Comparison of ENCODE assay signal across 7 mouse cellular contexts in the genomic region with DNA sequence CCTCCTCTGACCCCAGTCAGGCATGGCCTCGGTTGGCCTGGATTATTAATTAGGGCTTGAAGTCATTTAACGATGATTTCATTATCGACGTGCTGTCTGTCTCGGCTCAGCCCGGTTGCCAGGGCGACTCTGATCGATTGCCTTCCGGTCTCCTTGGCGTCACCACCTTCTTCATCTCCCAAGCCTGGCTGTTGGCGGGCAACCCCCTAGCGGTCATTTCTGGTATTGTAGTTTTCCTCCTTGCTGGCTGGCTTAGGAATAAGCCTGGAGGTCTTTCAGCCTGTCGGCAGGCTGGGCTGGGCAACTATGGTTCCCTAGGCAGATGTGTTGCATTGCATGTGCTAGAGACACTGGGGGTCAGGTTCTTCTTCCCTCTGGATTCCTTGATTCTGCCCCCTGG. TPM values are rescaled to one million over a fixed set of nuclear protein-coding genes. Genes with fewer than 3 reads are reported as not detected.
A peak's percentile ranks its signal among the peaks of the same experiment; 100 is the strongest.
DNase-seq lines count a peak whose midpoint lies in the region; ATAC-seq lines count a peak whose summit lies in the region.

No protein-coding gene starts in this region.

- H3K4me2 ChIP-seq in embryonic facial prominence, embryonic 14.5 days (ENCODE audit: low read depth, low read length): no peak overlapping the region
- H3K4me2 ChIP-seq in stomach, embryonic 14.5 days (replicated peaks; ENCODE audit: low read depth, low read length): no peak overlapping the region

- 2% methylated on average over 13 of the region's 13 CpGs for WGBS in embryonic facial prominence, embryonic 14.5 days
- WGBS in stomach, embryonic 14.5 days: 7% methylated on average over 13 of the region's 13 CpGs

- no peak overlapping the region for H3K9ac ChIP-seq in embryonic facial prominence, embryonic 14.5 days (ENCODE audit: low read depth, low read length)
- H3K9ac ChIP-seq in stomach, embryonic 14.5 days (replicated peaks; ENCODE audit: low read depth, low read length): no peak overlapping the region

- H3K4me1 ChIP-seq in embryonic facial prominence, embryonic 14.5 days (ENCODE audit: control insufficient read depth, insufficient read depth, low read length): no peaks in the 10 kb centered on the region
- H3K4me1 ChIP-seq in stomach, embryonic 14.5 days (ENCODE audit: control insufficient read depth, insufficient read depth, low read length): no peaks in the 10 kb centered on the region

- H3K27me3 ChIP-seq in embryonic facial prominence, embryonic 14.5 days (replicated peaks; ENCODE audit: control insufficient read depth, insufficient read depth, low read length): peaks cover 62% of the 10 kb centered on the region
- peaks cover 9% of the 10 kb centered on the region; the same call in 1 of the 2 replicates for H3K27me3 ChIP-seq in stomach, embryonic 14.5 days (ENCODE audit: control insufficient read depth, insufficient read depth, low read length)

- no peaks in the 10 kb centered on the region for H3K36me3 ChIP-seq in embryonic facial prominence, embryonic 14.5 days (ENCODE audit: control insufficient read depth, insufficient read depth, low read length)
- H3K36me3 ChIP-seq in stomach, embryonic 14.5 days (ENCODE audit: control insufficient read depth, insufficient read depth, low read length): no peaks in the 10 kb centered on the region

- no peak overlapping the region for H3K4me3 ChIP-seq in embryonic facial prominence, embryonic 14.5 days (ENCODE audit: low read depth, low read length)
- H3K4me3 ChIP-seq in stomach, embryonic 14.5 days (ENCODE audit: low read depth, low read length): no peak overlapping the region

- peak; percentile 37 for DNase-seq in urinary bladder, postnatal 14 days (ENCODE audit: low spot score)
- no peak for DNase-seq in urinary bladder, adult 18-20 months (ENCODE audit: low spot score in 2 of 2)
- DNase-seq in adrenal gland, postnatal 14 days: peak; percentile 77
- DNase-seq in embryonic facial prominence, embryonic 14.5 days (ENCODE audit: low spot score): peak; percentile 32
- DNase-seq in kidney, adult 18-20 months: peak; percentile 48

- no peak overlapping the region for H3K27ac ChIP-seq in embryonic facial prominence, embryonic 14.5 days (replicated peaks; ENCODE audit: low read depth, low read length)
- no peak overlapping the region for H3K27ac ChIP-seq in stomach, embryonic 14.5 days (ENCODE audit: low read length)

- no peaks in the 10 kb centered on the region for H3K9me3 ChIP-seq in embryonic facial prominence, embryonic 14.5 days (ENCODE audit: control insufficient read depth, low read length)
- H3K9me3 ChIP-seq in stomach, embryonic 14.5 days (ENCODE audit: control insufficient read depth, low read depth, low read length): no peaks in the 10 kb centered on the region

- no peak for ATAC-seq in embryonic facial prominence, embryonic 14.5 days (ENCODE audit: low read depth)
- peak; percentile 59; the same call in 1 of the 2 replicates for ATAC-seq in megakaryocyte, adult 5-6 weeks (ENCODE audit: poor library complexity, severe bottlenecking)
- 0 out of 2 replicates have a peak, but pooled peaks have one; percentile 18 for ATAC-seq in stomach, embryonic 14.5 days (ENCODE audit: insufficient number of reproducible peaks, insufficient read depth, low FRiP score, low read depth)

RNA-seq across cellular contexts. Expression of a gene that starts 31.2 kb away (rescaled TPM):
- total RNA-seq in adrenal gland, postnatal 14 days (2021): 85.8 and 96.7 TPM in 2 replicates
- 51.1 and 51.9 TPM in 2 replicates for polyA plus RNA-seq in embryonic facial prominence, embryonic 14.5 days (2014; fragmentation: Nextera tagmentation; extraction: Ambion mirVana)
- total RNA-seq in megakaryocyte, adult 5-6 weeks (2015): 17.0 and 23.7 TPM in 2 replicates
- 12.0 and 12.2 TPM in 2 replicates for total RNA-seq in megakaryocyte, adult 5-6 weeks (2017)
- 31.9 and 34.4 TPM in 2 replicates for polyA plus RNA-seq in stomach, embryonic 14.5 days (2014; fragmentation: Nextera tagmentation; extraction: Ambion mirVana)

Comparison
In these comparisons a context has a peak if more than half of its experiments do, and no peak if none do; other contexts are left out.
1. DNase-seq: peak in urinary bladder, postnatal 14 days (single experiment), adrenal gland, postnatal 14 days (single experiment), embryonic facial prominence, embryonic 14.5 days (single experiment) and kidney, adult 18-20 months (single experiment); none in urinary bladder, adult 18-20 months (0 of 2).